In the genomic region with DNA sequence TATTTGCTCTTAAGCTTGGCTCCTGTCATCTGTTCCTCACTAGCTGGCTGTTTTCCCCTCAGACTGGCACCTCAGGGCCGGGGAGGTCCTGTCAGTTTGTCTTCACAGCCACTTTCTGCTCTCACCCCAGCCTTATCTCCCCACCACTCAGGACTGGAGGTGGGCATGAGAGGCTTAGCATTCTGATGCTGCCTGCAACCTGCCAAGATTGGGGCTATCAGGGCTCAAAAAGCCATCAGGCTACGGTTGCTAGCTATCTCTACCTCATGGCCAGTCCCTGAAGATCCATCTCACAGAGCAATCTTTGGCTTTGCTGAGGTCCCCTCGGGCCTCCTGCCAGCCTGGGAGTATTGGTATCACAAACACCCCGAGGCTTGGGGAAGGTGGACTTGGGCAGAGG, we compare ENCODE assay signal across 20 mouse cellular contexts. TPM values are rescaled to one million over a fixed set of nuclear protein-coding genes. Genes with fewer than 3 reads are reported as not detected.
DNase-seq lines count a peak whose midpoint lies in the region; ATAC-seq and TF ChIP-seq lines count a peak whose summit lies in the region.
"Had no signal": no experiment of that assay in that cellular context is flagged by ENCODE, and none has a peak within 500 bp of the region (broad histone marks: within the 10 kb centered on the region; RNA-seq: fewer than 3 reads in every experiment).

No protein-coding gene starts in this region.

- peak overlapping the region; percentile 8 for H3K4me2 ChIP-seq in heart, embryonic 15.5 days
- peak overlapping the region; percentile 8; the same call in 1 of the 2 replicates for H3K4me2 ChIP-seq in liver, embryonic 11.5 days
- H3K4me2 ChIP-seq in hindbrain, postnatal 0 days (ENCODE audit: low read depth, low read length), result no peak overlapping the region
- H3K4me2 ChIP-seq: embryonic facial prominence, embryonic 15.5 days; limb, embryonic 12.5 days; lung, embryonic 15.5 days had no signal

- no peaks in the 10 kb centered on the region for H3K36me3 ChIP-seq in heart, embryonic 15.5 days
- no peaks in the 10 kb centered on the region for H3K36me3 ChIP-seq in liver, embryonic 11.5 days (ENCODE audit: control insufficient read depth, insufficient read depth, low read length)
- peaks cover 20% of the 10 kb centered on the region for H3K36me3 ChIP-seq in megakaryocyte, embryonic 14.5 days (replicated peaks; ENCODE audit: low read length)
- H3K36me3 ChIP-seq in hindbrain, postnatal 0 days (ENCODE audit: insufficient read depth, low read length), result no peaks in the 10 kb centered on the region
- H3K36me3 ChIP-seq: embryonic facial prominence, embryonic 15.5 days; limb, embryonic 12.5 days; lung, embryonic 15.5 days had no signal

- 31% methylated on average over 4 of the region's 4 CpGs for WGBS in heart, embryonic 15.5 days
- 63% methylated on average over 4 of the region's 4 CpGs for WGBS in bone marrow, adult 2 months
- 35% methylated on average over 4 of the region's 4 CpGs for WGBS in liver, embryonic 11.5 days
- WGBS in hindbrain, postnatal 0 days, result 69% methylated on average over 4 of the region's 4 CpGs

- TF ChIP-seq CTCF in bone marrow, adult 2 months (IDR thresholded peaks at IDR 0.05; ENCODE audit: control insufficient read depth, insufficient read depth, low read length), result no peak
- TF ChIP-seq CTCF in hindbrain, postnatal 0 days (IDR thresholded peaks at IDR 0.05; ENCODE audit: low read depth), result no peak

- peaks cover 59% of the 10 kb centered on the region for H3K4me1 ChIP-seq in heart, embryonic 15.5 days (replicated peaks)
- H3K4me1 ChIP-seq in bone marrow, adult 2 months (ENCODE audit: control insufficient read depth, insufficient read depth, low read length), result peaks cover 2% of the 10 kb centered on the region
- peaks cover 79% of the 10 kb centered on the region for H3K4me1 ChIP-seq in liver, embryonic 11.5 days (replicated peaks; ENCODE audit: control insufficient read depth, insufficient read depth, low read length)
- peaks cover 94% of the 10 kb centered on the region for H3K4me1 ChIP-seq in megakaryocyte, embryonic 14.5 days
- H3K4me1 ChIP-seq in hindbrain, postnatal 0 days (ENCODE audit: insufficient read depth, low read length), result peaks cover 13% of the 10 kb centered on the region

- peaks cover 8% of the 10 kb centered on the region; the same call in 1 of the 2 replicates for H3K27me3 ChIP-seq in heart, embryonic 15.5 days
- H3K27me3 ChIP-seq in liver, embryonic 11.5 days (replicated peaks; ENCODE audit: control insufficient read depth, insufficient read depth, low read length), result no peaks in the 10 kb centered on the region
- peaks cover 7% of the 10 kb centered on the region for H3K27me3 ChIP-seq in megakaryocyte, embryonic 14.5 days (replicated peaks)
- H3K27me3 ChIP-seq in hindbrain, postnatal 0 days (ENCODE audit: insufficient read depth, low read length), result no peaks in the 10 kb centered on the region
- H3K27me3 ChIP-seq: embryonic facial prominence, embryonic 15.5 days; lung, embryonic 15.5 days; Patski had no signal

- peak overlapping the region; percentile 41 for H3K27ac ChIP-seq in heart, embryonic 15.5 days
- H3K27ac ChIP-seq in bone marrow, adult 2 months (ENCODE audit: control insufficient read depth, insufficient read depth, low read depth, low read length, poor library complexity), result peak overlapping the region; percentile 30
- H3K27ac ChIP-seq in liver, embryonic 11.5 days (ENCODE audit: low read depth, low read length), result peak overlapping the region; percentile 64; the same call in 1 of the 2 replicates
- H3K27ac ChIP-seq in hindbrain, postnatal 0 days, result no peak overlapping the region
- H3K27ac ChIP-seq: embryonic facial prominence, embryonic 15.5 days; kidney, postnatal 0 days; limb, embryonic 12.5 days; lung, embryonic 15.5 days had no signal

- TF ChIP-seq POLR2A in bone marrow, adult 2 months (IDR thresholded peaks at IDR 0.05; ENCODE audit: borderline replicate concordance, control insufficient read depth, low read depth, low read length), result no peak

- no peak overlapping the region for H3K4me3 ChIP-seq in heart, embryonic 15.5 days
- no peak overlapping the region for H3K4me3 ChIP-seq in bone marrow, adult 2 months (replicated peaks; ENCODE audit: control insufficient read depth, low read depth, low read length)
- no peak overlapping the region for H3K4me3 ChIP-seq in liver, embryonic 11.5 days (ENCODE audit: low read depth, low read length)
- peak overlapping the region; percentile 4 for H3K4me3 ChIP-seq in megakaryocyte, embryonic 14.5 days (replicated peaks)
- H3K4me3 ChIP-seq in hindbrain, postnatal 0 days (ENCODE audit: low read length), result no peak overlapping the region
- H3K4me3 ChIP-seq: embryonic facial prominence, embryonic 15.5 days; limb, embryonic 12.5 days; lung, embryonic 15.5 days had no signal

- no peak for DNase-seq in heart, adult 8-10 months (ENCODE audit: low spot score)
- DNase-seq in liver, embryonic 11.5 days (ENCODE audit: low spot score), result no peak
- DNase-seq in hindbrain, postnatal 0 days (ENCODE audit: low spot score), result no peak
- no peak for DNase-seq in kidney, postnatal 4 days
- DNase-seq: B cell, adult 2 months; cerebellum, adult 9-11 months; embryo, embryonic 11 days; gastrocnemius, postnatal 10 days; heart, postnatal 36 days; kidney, adult 11 months had no signal

- ATAC-seq in heart, embryonic 15.5 days (replicated peaks; ENCODE audit: insufficient number of reproducible peaks, insufficient read depth, low FRiP score, low read depth), result 0 out of 2 replicates have a peak, but pooled peaks have one; percentile 43
- peak; percentile 30 for ATAC-seq in liver, embryonic 11.5 days (replicated peaks; ENCODE audit: low FRiP score)
- ATAC-seq in hindbrain, postnatal 0 days, result no peak
- ATAC-seq: activated CD4-positive, CD25-positive, alpha-beta regulatory T cell, adult 4 months; hindbrain, embryonic 16.5 days; Patski had no signal

- H3K9ac ChIP-seq in heart, embryonic 15.5 days, result no peak overlapping the region
- H3K9ac ChIP-seq in liver, embryonic 11.5 days (ENCODE audit: low read depth, low read length), result no peak overlapping the region
- H3K9ac ChIP-seq in hindbrain, postnatal 0 days (replicated peaks; ENCODE audit: low read length), result no peak overlapping the region
- H3K9ac ChIP-seq: embryonic facial prominence, embryonic 15.5 days; limb, embryonic 12.5 days; lung, embryonic 15.5 days had no signal

- H3K9me3 ChIP-seq in heart, embryonic 15.5 days (replicated peaks), result no peaks in the 10 kb centered on the region
- H3K9me3 ChIP-seq in liver, embryonic 11.5 days (ENCODE audit: control insufficient read depth, low read length), result no peaks in the 10 kb centered on the region
- H3K9me3 ChIP-seq in megakaryocyte, embryonic 14.5 days, result no peaks in the 10 kb centered on the region
- no peaks in the 10 kb centered on the region for H3K9me3 ChIP-seq in hindbrain, postnatal 0 days (ENCODE audit: low read length)
- H3K9me3 ChIP-seq: embryonic facial prominence, embryonic 15.5 days; limb, embryonic 12.5 days; lung, embryonic 15.5 days had no signal

RNA-seq across cellular contexts. Expression of a gene that starts 2.0 kb away (rescaled TPM):
- polyA plus RNA-seq in heart, embryonic 15.5 days (2015; fragmentation: Nextera tagmentation; extraction: Ambion mirVana), result 25.0 and 32.9 TPM in 2 replicates
- total RNA-seq in heart, adult 8-10 months (2022), result 10 to 100 TPM; 57.4 to 86.0 (median 69.5) TPM
- 114 and 142 TPM in 2 replicates for polyA plus RNA-seq in bone marrow, adult 2 months (2011; ENCODE audit: insufficient read depth, insufficient read length, low replicate concordance, missing spikeins)
- 86.4 and 93.9 TPM in 2 replicates for polyA plus RNA-seq in liver, embryonic 11.5 days (2014; fragmentation: Nextera tagmentation; extraction: Ambion mirVana)
- 236 and 315 TPM in 2 replicates for polyA plus RNA-seq in megakaryocyte, embryonic 14.5 days (2012; ENCODE audit: insufficient read depth, low replicate concordance)
- total RNA-seq in hindbrain, postnatal 0 days (2014; rRNA removed), result 39.3 and 53.4 TPM in 2 replicates
- 17.2 and 20.1 TPM in 2 replicates for polyA plus RNA-seq in hindbrain, postnatal 0 days (2015; fragmentation: Nextera tagmentation; extraction: Ambion mirVana)

RNA-seq across cellular contexts. Expression of a gene that starts 16.8 kb away (rescaled TPM):
- polyA plus RNA-seq in heart, embryonic 15.5 days (2015; fragmentation: Nextera tagmentation; extraction: Ambion mirVana), result 28.1 and 30.5 TPM in 2 replicates
- 10 to 100 TPM in 2 of 4 experiments, 1 to 10 TPM in 2; 5.7 to 12.3 (median 9.3) TPM for total RNA-seq in heart, adult 8-10 months (2022)
- polyA plus RNA-seq in bone marrow, adult 2 months (2011; ENCODE audit: insufficient read depth, insufficient read length, low replicate concordance, missing spikeins), result 28.2 and 38.6 TPM in 2 replicates
- polyA plus RNA-seq in liver, embryonic 11.5 days (2014; fragmentation: Nextera tagmentation; extraction: Ambion mirVana), result 5.7 and 6.4 TPM in 2 replicates
- 3.2 and 7.8 TPM in 2 replicates for polyA plus RNA-seq in megakaryocyte, embryonic 14.5 days (2012; ENCODE audit: insufficient read depth, low replicate concordance)
- total RNA-seq in hindbrain, postnatal 0 days (2014; rRNA removed), result 16.9 and 49.3 TPM in 2 replicates
- polyA plus RNA-seq in hindbrain, postnatal 0 days (2015; fragmentation: Nextera tagmentation; extraction: Ambion mirVana), result 18.8 and 20.6 TPM in 2 replicates

RNA-seq across cellular contexts. Expression of a gene that starts 29.0 kb away (rescaled TPM):
- polyA plus RNA-seq in heart, embryonic 15.5 days (2015; fragmentation: Nextera tagmentation; extraction: Ambion mirVana), result 23.5 and 38.4 TPM in 2 replicates
- 10 to 100 TPM; 27.2 to 40.0 (median 28.4) TPM for total RNA-seq in heart, adult 8-10 months (2022)
- polyA plus RNA-seq in bone marrow, adult 2 months (2011; ENCODE audit: insufficient read depth, insufficient read length, low replicate concordance, missing spikeins), result 86.0 and 162 TPM in 2 replicates
- polyA plus RNA-seq in liver, embryonic 11.5 days (2014; fragmentation: Nextera tagmentation; extraction: Ambion mirVana), result 33.8 and 33.9 TPM in 2 replicates
- 143 and 148 TPM in 2 replicates for polyA plus RNA-seq in megakaryocyte, embryonic 14.5 days (2012; ENCODE audit: insufficient read depth, low replicate concordance)
- total RNA-seq in hindbrain, postnatal 0 days (2014; rRNA removed), result 19.2 and 44.0 TPM in 2 replicates
- polyA plus RNA-seq in hindbrain, postnatal 0 days (2015; fragmentation: Nextera tagmentation; extraction: Ambion mirVana), result 9.2 and 10.5 TPM in 2 replicates
